Mouse (Mus musculus): ENCODE data around the gene Pigz. TPM values are rescaled to one million over a fixed set of nuclear protein-coding genes. Genes with fewer than 3 reads are reported as not detected.
"Not testable (repeated sequence)": the region's sequence is repeated elsewhere in the genome, so short reads cannot be mapped to it uniquely, and the experiment has no call there.

Gene Pigz
- polyA plus RNA-seq, 1 experiment from 2014 or later = 2.4 TPM

DNA sequence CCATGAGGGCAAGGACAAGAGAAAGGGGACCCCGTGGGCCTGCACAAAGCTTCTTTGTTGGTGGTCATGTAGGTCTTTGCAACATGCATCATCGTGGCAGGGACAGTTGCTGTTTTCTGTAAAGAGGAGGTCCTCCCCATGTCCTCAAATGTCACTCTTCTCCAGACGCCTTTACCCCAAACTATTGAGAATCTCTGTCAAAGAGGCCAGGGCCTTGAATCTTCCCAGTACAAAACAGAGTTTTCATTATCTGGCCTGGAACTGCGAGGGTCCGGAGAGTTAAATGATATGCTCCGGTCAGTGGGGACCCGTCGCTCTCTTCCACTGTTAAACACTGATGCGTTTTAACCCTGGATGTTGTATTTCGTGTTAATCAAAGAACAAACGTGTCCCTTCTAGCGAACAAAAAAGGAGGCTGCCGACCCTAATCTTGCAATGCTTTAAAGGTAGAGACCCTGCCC is 929 bp downstream of the Pigz start:
- no peak overlapping the region; the same call in 1 of the 2 replicates for H3K27ac ChIP-seq
- ATAC-seq = no peak
- H3K4me1 ChIP-seq = peaks cover 33% of the 10 kb centered on the region
- no peaks in the 10 kb centered on the region for H3K36me3 ChIP-seq (ENCODE audit: poor library complexity, severe bottlenecking)
- peaks cover 44% of the 10 kb centered on the region for H3K27me3 ChIP-seq
- peak overlapping the region; percentile 49 for H3K4me3 ChIP-seq
- no peaks in the 10 kb centered on the region for H3K9me3 ChIP-seq (replicated peaks)
- WGBS = 16% methylated on average over 13 of the region's 13 CpGs
- peak overlapping the region; percentile 73 for H3K9ac ChIP-seq
- peak overlapping the region; percentile 77 for H3K4me2 ChIP-seq

GRCm38 (mm10) chr16:31935091-31935979 is 1.7 kb downstream of the Pigz start:
- no peak overlapping the region for H3K27ac ChIP-seq
- 4% methylated on average over 36 of the region's 36 CpGs for WGBS
- peaks cover 44% of the 10 kb centered on the region for H3K27me3 ChIP-seq
- H3K4me2 ChIP-seq = peak overlapping the region; percentile 77
- no peak for ATAC-seq
- no peaks in the 10 kb centered on the region for H3K36me3 ChIP-seq (ENCODE audit: poor library complexity, severe bottlenecking)
- H3K9ac ChIP-seq = peak overlapping the region; percentile 52
- H3K9me3 ChIP-seq (replicated peaks) = no peaks in the 10 kb centered on the region
- H3K4me3 ChIP-seq = peak overlapping the region; percentile 49
- H3K4me1 ChIP-seq = peaks cover 33% of the 10 kb centered on the region

DNA sequence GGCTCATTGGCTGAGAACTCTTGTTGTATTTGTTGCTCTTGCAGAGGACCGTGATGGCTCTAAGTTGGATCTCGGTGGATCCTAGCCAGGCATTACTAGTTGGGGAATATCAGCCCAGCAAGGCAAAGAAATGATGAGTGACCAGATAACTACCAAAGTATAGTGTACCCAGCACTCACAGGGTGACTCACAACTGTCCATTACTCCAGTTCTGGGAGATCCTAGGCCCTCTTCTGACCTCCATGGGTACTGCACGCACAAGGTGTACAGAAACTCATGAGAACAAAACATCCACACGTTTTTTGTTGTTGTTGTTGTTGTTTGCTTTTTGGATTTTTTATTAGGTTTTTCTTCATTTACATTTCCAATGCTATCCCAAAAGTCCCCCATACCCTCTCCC is 2.9 kb downstream of the Pigz start:
- Histone ChIP-seq H3K4me3 (no peak overlapping the region), H3K4me2 (no peak overlapping the region), H3K9ac (no peak overlapping the region), H3K27ac (no peak overlapping the region), H3K4me1 (peaks cover 33% of the 10 kb centered on the region), H3K27me3 (peaks cover 34% of the 10 kb centered on the region), H3K36me3 (ENCODE audit: poor library complexity, severe bottlenecking) (no peaks in the 10 kb centered on the region), H3K9me3 (replicated peaks) (no peaks in the 10 kb centered on the region)
- WGBS = 88% methylated on average over 4 of the region's 4 CpGs
- ATAC-seq = no peak

DNA sequence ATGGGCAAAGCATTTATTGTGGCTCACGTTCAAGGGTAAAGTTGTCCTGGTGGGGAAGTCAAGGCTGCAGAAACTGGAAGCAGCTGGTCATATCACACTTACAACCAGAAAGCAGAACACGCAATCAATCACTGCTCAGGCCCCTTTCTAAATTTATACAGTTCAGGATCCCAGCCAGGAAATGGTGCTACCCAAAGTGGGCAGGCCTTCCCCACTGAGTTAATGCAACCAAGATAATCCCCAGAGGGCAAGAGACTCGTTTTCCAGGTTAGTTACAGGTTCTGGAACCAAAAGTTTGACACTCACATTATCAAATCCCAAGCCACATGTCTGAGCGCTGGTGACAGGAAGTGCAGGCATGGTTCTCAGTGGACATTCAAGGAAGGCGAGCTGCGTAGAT is 5.2 kb downstream of the Pigz start:
- Histone ChIP-seq H3K27me3 (peaks cover 31% of the 10 kb centered on the region), H3K4me2 (no peak overlapping the region), H3K4me1 (peaks cover 18% of the 10 kb centered on the region), H3K9ac (no peak overlapping the region), H3K4me3 (no peak overlapping the region), H3K27ac (no peak overlapping the region), H3K9me3 (replicated peaks) (no peaks in the 10 kb centered on the region), H3K36me3 (ENCODE audit: poor library complexity, severe bottlenecking) (no peaks in the 10 kb centered on the region)
- no peak for ATAC-seq
- 77% methylated on average over 6 of the region's 6 CpGs for WGBS

GRCm38 (mm10) chr16:31940586-31940985 is 6.9 kb downstream of the Pigz start:
- Histone ChIP-seq H3K4me1 (peaks cover 16% of the 10 kb centered on the region), H3K36me3 (ENCODE audit: poor library complexity, severe bottlenecking) (peaks cover 14% of the 10 kb centered on the region; the same call in 1 of the 2 replicates), H3K4me2 (no peak overlapping the region), H3K9ac (no peak overlapping the region), H3K27ac (no peak overlapping the region), H3K4me3 (no peak overlapping the region), H3K27me3 (peaks cover 14% of the 10 kb centered on the region), H3K9me3 (replicated peaks) (no peaks in the 10 kb centered on the region)
- no peak for ATAC-seq
- WGBS = 61% methylated on average over 2 of the region's 2 CpGs

- Histone ChIP-seq H3K27me3 (no peaks in the 10 kb centered on the region), H3K4me1 (peaks cover 40% of the 10 kb centered on the region), H3K9me3 (replicated peaks) (no peaks in the 10 kb centered on the region), H3K27ac (no peak overlapping the region), H3K36me3 (ENCODE audit: poor library complexity, severe bottlenecking) (peaks cover 14% of the 10 kb centered on the region; the same call in 1 of the 2 replicates), H3K9ac (peak overlapping the region; percentile 10; the same call in 1 of the 2 replicates), H3K4me2 (no peak overlapping the region), H3K4me3 (no peak overlapping the region)
- WGBS = 5% methylated on average over 10 of the region's 10 CpGs
- ATAC-seq = 0 out of 2 replicates have a peak, but pooled peaks have one; percentile 25
Observed at GRCm38 (mm10) chr16:31943980-31944379, 10.3 kb downstream of the Pigz start.

DNA sequence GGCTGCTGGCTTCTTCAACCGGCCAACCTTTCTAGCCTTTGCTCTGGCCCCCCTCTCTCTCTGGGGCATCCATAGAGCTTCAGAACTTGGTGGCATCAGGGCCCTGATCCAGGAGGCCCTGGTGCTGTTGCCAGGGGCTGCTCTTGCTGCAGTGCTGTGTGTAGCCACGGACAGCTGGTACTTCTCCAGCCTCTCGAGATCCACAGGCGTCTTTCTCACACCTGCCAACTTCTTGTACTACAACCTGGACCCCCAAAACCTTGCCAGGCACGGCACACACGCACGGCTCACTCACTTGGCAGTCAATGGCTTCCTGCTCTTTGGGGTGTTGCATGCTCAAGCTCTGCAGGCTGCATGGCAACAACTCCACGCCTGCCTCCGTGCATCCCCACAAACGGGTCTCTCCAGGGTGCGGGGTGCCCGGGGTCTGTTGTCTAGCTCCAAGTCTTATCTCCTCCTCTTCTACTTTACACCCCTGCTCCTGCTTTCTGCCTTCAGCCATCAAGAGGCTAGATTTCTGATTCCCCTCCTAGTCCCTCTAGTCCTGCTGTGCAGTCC is 11.1 kb downstream of the Pigz start:
- H3K27ac ChIP-seq = no peak overlapping the region
- no peaks in the 10 kb centered on the region for H3K27me3 ChIP-seq
- peaks cover 14% of the 10 kb centered on the region; the same call in 1 of the 2 replicates for H3K36me3 ChIP-seq (ENCODE audit: poor library complexity, severe bottlenecking)
- peak overlapping the region; percentile 10; the same call in 1 of the 2 replicates for H3K9ac ChIP-seq
- no peak overlapping the region for H3K4me3 ChIP-seq
- no peaks in the 10 kb centered on the region for H3K9me3 ChIP-seq (replicated peaks)
- no peak for ATAC-seq
- H3K4me1 ChIP-seq = peaks cover 48% of the 10 kb centered on the region
- H3K4me2 ChIP-seq = no peak overlapping the region
- WGBS = 90% methylated on average over 12 of the region's 12 CpGs

- Histone ChIP-seq H3K9me3 (replicated peaks) (no peaks in the 10 kb centered on the region), H3K36me3 (ENCODE audit: poor library complexity, severe bottlenecking) (peaks cover 16% of the 10 kb centered on the region; the same call in 1 of the 2 replicates), H3K4me2 (no peak overlapping the region), H3K9ac (no peak overlapping the region), H3K27me3 (no peaks in the 10 kb centered on the region), H3K4me1 (peaks cover 50% of the 10 kb centered on the region), H3K27ac (no peak overlapping the region), H3K4me3 (no peak overlapping the region)
- WGBS = 91% methylated on average over 6 of the region's 6 CpGs
- ATAC-seq = no peak
Observed at GRCm38 (mm10) chr16:31945372-31945771, 11.7 kb downstream of the Pigz start.

DNA sequence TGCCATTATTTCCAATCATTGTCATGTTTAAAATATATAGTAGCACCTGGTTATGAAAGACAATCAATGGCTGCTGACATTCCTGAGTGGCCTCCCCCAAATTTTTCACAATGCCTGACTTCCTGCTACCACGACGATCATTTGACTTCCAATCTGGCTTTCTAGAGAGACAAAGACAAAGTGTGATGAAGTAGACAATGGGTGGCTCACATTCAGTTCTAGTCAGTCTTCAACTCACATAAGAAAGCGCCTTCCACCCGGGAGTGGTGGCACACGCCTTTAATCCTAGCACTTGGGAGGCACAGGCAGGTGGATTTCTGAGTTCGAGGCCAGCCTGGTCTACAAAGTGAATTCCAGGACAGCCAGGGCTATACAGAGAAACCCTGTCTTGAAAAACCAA is 12.3 kb downstream of the Pigz start:
- not testable (repeated sequence) for H3K27me3 ChIP-seq; ATAC-seq; H3K9ac ChIP-seq; H3K27ac ChIP-seq; H3K4me3 ChIP-seq; H3K9me3 ChIP-seq (replicated peaks)
- H3K36me3 ChIP-seq (ENCODE audit: poor library complexity, severe bottlenecking) = peaks cover 22% of the 10 kb centered on the region; the same call in 1 of the 2 replicates
- H3K4me2 ChIP-seq = peak overlapping the region; percentile 91; the same call in 1 of the 2 replicates
- 88% methylated on average over 6 of the region's 6 CpGs for WGBS
- H3K4me1 ChIP-seq = peaks cover 50% of the 10 kb centered on the region

- Histone ChIP-seq H3K9ac (peak overlapping the region; percentile 90), H3K4me3 (peak overlapping the region; percentile 94), H3K4me1 (peaks cover 50% of the 10 kb centered on the region), H3K27me3 (no peaks in the 10 kb centered on the region), H3K36me3 (ENCODE audit: poor library complexity, severe bottlenecking) (peaks cover 33% of the 10 kb centered on the region), H3K27ac (peak overlapping the region; percentile 91; the same call in 1 of the 2 replicates), H3K4me2 (peak overlapping the region; percentile 91), H3K9me3 (replicated peaks) (no peaks in the 10 kb centered on the region)
- ATAC-seq = no peak
- 34% methylated on average over 8 of the region's 8 CpGs for WGBS
Observed at GRCm38 (mm10) chr16:31947333-31947732, 13.7 kb downstream of the Pigz start.

GRCm38 (mm10) chr16:31947901-31948316 is 14.3 kb downstream of the Pigz start:
- H3K9me3 ChIP-seq (replicated peaks) = no peaks in the 10 kb centered on the region
- H3K27ac ChIP-seq = peak overlapping the region; percentile 91
- peaks cover 50% of the 10 kb centered on the region for H3K4me1 ChIP-seq
- WGBS = 1% methylated on average over 24 of the region's 38 CpGs
- ATAC-seq = no peak
- peak overlapping the region; percentile 90 for H3K9ac ChIP-seq
- peak overlapping the region; percentile 94 for H3K4me3 ChIP-seq
- H3K36me3 ChIP-seq (ENCODE audit: poor library complexity, severe bottlenecking) = peaks cover 33% of the 10 kb centered on the region
- no peaks in the 10 kb centered on the region for H3K27me3 ChIP-seq
- H3K4me2 ChIP-seq = peak overlapping the region; percentile 91

GRCm38 (mm10) chr16:31948345-31948774 is 14.7 kb downstream of the Pigz start, which contains the start of the genes 0610012G03Rik and Ncbp2:
Gene 0610012G03Rik, minus strand, starts transcription at chr16:31948494.
Gene Ncbp2, plus strand, starts transcription at chr16:31948513.
- WGBS = under 1% methylated on average over 52 of the region's 55 CpGs
- H3K9me3 ChIP-seq (replicated peaks) = no peaks in the 10 kb centered on the region
- peak within 1 kb of the TSS; percentile 91 for H3K4me2 ChIP-seq
- H3K9ac ChIP-seq = peak within 1 kb of the TSS; percentile 90
- H3K4me1 ChIP-seq = peaks cover 50% of the 10 kb centered on the region
- peak within 1 kb of the TSS; percentile 94 for H3K4me3 ChIP-seq
- ATAC-seq = peak; percentile 96
- peak within 1 kb of the TSS; percentile 91 for H3K27ac ChIP-seq
- peaks cover 33% of the 10 kb centered on the region for H3K36me3 ChIP-seq (ENCODE audit: poor library complexity, severe bottlenecking)
- no peaks in the 10 kb centered on the region for H3K27me3 ChIP-seq

All from forebrain, embryonic 13.5 days (tissue).